Mouse (Mus musculus): ENCODE results near the gene Rab44. TPM values are rescaled to one million over a fixed set of nuclear protein-coding genes. Genes with fewer than 3 reads are reported as not detected.
A peak's percentile ranks its signal among the peaks of the same experiment; 100 is the strongest.

The Rab44 gene
- polyA plus RNA-seq, 1 experiment from 2014 or later = 0.26 TPM

DNA sequence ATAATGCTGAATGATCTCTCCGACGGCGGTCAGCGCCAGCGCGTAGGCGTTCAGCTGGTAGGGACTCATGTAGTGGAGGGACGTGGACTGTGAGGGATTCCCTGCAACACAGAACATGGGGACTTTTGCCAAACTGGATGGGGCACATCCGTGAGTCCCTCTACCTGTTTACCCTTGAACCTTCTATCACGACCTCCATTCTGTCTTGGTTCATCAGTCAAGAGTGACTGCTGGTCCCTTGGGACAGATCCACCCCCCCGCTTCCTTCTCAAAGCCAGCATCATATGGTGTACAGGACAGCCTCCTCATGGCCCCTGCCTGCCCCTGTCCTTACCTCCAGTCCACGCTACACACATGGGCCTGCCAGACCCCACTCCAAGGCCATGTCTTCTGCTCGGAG lies 48.4 kb downstream of the Rab44 start:
- peaks cover 11% of the 10 kb centered on the region; the same call in 1 of the 2 replicates for H3K9me3 ChIP-seq (ENCODE audit: low read length)
- WGBS = 90% methylated on average over 13 of the region's 13 CpGs
- peaks cover 32% of the 10 kb centered on the region for H3K4me1 ChIP-seq (ENCODE audit: insufficient read depth, low read length)
- no peaks in the 10 kb centered on the region for H3K27me3 ChIP-seq (ENCODE audit: insufficient read depth, low read length)
- no peak overlapping the region for H3K4me3 ChIP-seq (ENCODE audit: low read length)
- no peaks in the 10 kb centered on the region for H3K36me3 ChIP-seq (ENCODE audit: insufficient read depth, low read length)
- no peak for ATAC-seq (ENCODE audit: low FRiP score, low TSS enrichment)
- no peak overlapping the region for H3K9ac ChIP-seq (replicated peaks; ENCODE audit: low read length)
- H3K4me2 ChIP-seq (replicated peaks; ENCODE audit: low read depth, low read length) = no peak overlapping the region
- no peak overlapping the region for H3K27ac ChIP-seq (ENCODE audit: low read length)

DNA sequence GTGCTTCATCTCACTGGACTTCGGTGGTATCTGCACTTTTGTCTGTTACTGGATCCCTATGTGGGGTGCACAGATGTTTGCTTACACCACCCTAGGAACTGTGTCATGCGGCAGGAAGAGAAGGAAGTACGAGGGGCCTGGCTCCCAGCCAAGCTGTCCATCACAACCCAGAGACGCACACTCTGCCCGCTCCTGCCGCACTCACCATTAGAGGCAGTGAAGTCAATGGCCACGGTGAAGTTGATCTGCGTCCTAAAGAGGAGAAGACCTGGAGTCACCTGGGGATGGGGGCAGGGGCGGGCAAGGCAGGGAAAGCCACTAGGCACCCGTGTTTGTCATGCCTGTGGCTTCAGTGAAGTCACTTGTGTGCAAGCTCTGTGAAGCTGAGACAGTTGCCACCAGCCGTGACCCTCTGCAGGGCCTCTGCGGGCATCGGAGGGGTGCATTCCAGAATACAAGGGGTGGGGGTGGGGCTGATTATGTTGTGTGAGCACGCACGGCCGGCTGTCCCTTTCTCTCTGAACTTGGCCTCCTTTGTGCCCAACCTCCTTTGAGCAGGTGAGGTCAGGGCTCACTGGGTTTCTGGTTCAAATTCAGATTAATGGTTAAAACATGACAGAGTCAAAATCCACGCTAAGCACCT lies 50.6 kb downstream of the Rab44 start:
- Histone ChIP-seq H3K27me3 (ENCODE audit: insufficient read depth, low read length) (no peaks in the 10 kb centered on the region), H3K9me3 (ENCODE audit: low read length) (peaks cover 11% of the 10 kb centered on the region; the same call in 1 of the 2 replicates), H3K4me3 (ENCODE audit: low read length) (no peak overlapping the region), H3K27ac (ENCODE audit: low read length) (peak overlapping the region; percentile 86), H3K36me3 (ENCODE audit: insufficient read depth, low read length) (no peaks in the 10 kb centered on the region), H3K4me1 (ENCODE audit: insufficient read depth, low read length) (peaks cover 36% of the 10 kb centered on the region), H3K4me2 (replicated peaks; ENCODE audit: low read depth, low read length) (peak overlapping the region; percentile 1; the same call in 1 of the 2 replicates), H3K9ac (replicated peaks; ENCODE audit: low read length) (peak overlapping the region; percentile 33)
- peak; percentile 75 for ATAC-seq (ENCODE audit: low FRiP score, low TSS enrichment)
- 12% methylated on average over 17 of the region's 17 CpGs for WGBS

DNA sequence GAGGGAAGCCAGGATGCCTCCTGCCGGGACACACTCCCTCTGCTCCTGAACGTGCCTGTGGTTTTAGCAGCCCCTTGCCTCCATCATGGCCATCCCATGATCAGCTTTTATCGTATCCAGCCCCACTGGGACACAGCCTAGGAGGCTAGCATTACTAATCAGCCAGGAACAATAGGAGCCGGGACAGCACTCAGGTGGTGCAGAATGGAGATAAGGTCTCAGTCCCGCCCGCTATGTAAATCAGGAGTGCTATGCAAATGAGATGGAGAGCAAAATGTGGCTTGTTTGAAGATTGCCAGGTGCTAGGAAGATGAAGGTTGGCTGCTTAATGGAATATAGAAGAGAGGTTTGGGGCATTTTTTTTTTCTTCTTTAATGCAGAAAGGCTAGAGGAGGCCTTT lies 51.5 kb downstream of the Rab44 start:
- Histone ChIP-seq H3K27ac (ENCODE audit: low read length) (peak overlapping the region; percentile 86), H3K4me1 (ENCODE audit: insufficient read depth, low read length) (peaks cover 36% of the 10 kb centered on the region), H3K36me3 (ENCODE audit: insufficient read depth, low read length) (no peaks in the 10 kb centered on the region), H3K9ac (replicated peaks; ENCODE audit: low read length) (no peak overlapping the region; the same call in 1 of the 2 replicates), H3K9me3 (ENCODE audit: low read length) (peaks cover 11% of the 10 kb centered on the region; the same call in 1 of the 2 replicates), H3K4me3 (ENCODE audit: low read length) (no peak overlapping the region), H3K4me2 (replicated peaks; ENCODE audit: low read depth, low read length) (no peak overlapping the region), H3K27me3 (ENCODE audit: insufficient read depth, low read length) (no peaks in the 10 kb centered on the region)
- ATAC-seq (ENCODE audit: low FRiP score, low TSS enrichment) = no peak
- 28% methylated on average over 6 of the region's 6 CpGs for WGBS

DNA sequence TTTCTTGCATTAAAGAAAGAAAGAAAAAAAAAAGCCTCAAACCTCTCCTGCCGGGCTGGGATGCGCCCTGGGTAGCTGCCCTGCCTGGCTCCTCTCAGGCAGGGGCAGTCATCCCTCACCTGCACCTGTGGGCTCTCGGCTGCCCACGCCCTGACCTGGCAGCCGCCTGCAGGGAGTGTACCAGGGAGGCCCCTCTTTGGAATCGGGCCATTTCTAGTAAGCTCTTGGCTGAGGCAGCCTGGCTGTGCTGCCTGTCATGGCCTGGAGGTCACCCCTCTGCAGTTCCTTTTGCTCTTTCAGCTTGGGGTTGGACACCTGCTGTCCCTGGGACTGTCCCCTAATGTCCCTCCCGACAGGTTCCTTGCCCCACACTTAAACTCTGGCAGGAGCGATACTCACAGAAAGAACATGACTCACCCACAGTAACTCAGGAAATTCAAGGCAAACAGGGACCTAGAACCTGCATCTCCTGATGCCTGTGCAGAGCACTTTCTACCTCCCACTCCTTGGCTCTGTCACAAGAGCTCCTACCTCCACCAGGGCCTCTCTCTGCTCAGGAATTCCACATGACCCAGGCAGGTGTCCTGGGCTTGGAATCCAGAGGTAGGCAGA lies 52.1 kb downstream of the Rab44 start:
- Histone ChIP-seq H3K4me1 (ENCODE audit: insufficient read depth, low read length) (peaks cover 41% of the 10 kb centered on the region), H3K36me3 (ENCODE audit: insufficient read depth, low read length) (no peaks in the 10 kb centered on the region), H3K9me3 (ENCODE audit: low read length) (peaks cover 9% of the 10 kb centered on the region; the same call in 1 of the 2 replicates), H3K4me2 (replicated peaks; ENCODE audit: low read depth, low read length) (no peak overlapping the region), H3K27ac (ENCODE audit: low read length) (peak overlapping the region; percentile 86), H3K4me3 (ENCODE audit: low read length) (no peak overlapping the region), H3K9ac (replicated peaks; ENCODE audit: low read length) (no peak overlapping the region), H3K27me3 (ENCODE audit: insufficient read depth, low read length) (no peaks in the 10 kb centered on the region)
- no peak for ATAC-seq (ENCODE audit: low FRiP score, low TSS enrichment)
- WGBS = 40% methylated on average over 8 of the region's 8 CpGs

DNA sequence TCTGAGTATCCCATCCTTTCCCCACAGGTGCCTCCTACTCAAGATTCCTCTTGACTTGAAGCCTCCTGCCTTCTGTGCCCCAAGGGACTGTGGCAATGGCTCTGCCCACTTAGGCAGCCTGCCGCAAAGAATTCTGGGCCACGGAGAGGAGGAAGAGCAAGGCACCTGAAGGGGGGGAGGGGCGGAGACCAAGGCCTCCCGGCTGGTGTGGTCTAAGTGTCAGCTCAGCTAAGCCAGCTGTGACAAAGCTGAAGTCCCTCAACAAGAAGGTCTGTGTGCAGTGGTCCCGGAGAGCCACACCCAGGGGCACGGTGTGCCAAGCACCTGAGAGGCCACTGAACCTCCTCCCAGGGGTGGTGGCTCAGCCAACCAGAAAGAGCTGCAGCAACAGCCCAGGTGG lies 53.4 kb downstream of the Rab44 start:
- ATAC-seq (ENCODE audit: low FRiP score, low TSS enrichment) = peak; percentile 3; the same call in 1 of the 2 replicates
- 53% methylated on average over 6 of the region's 6 CpGs for WGBS
- H3K4me3 ChIP-seq (ENCODE audit: low read length) = no peak overlapping the region
- H3K27me3 ChIP-seq (ENCODE audit: insufficient read depth, low read length) = no peaks in the 10 kb centered on the region
- H3K36me3 ChIP-seq (ENCODE audit: insufficient read depth, low read length) = no peaks in the 10 kb centered on the region
- H3K4me1 ChIP-seq (ENCODE audit: insufficient read depth, low read length) = peaks cover 42% of the 10 kb centered on the region
- H3K27ac ChIP-seq (ENCODE audit: low read length) = peak overlapping the region; percentile 86
- no peak overlapping the region for H3K4me2 ChIP-seq (replicated peaks; ENCODE audit: low read depth, low read length)
- 0 out of 2 replicates have a peak overlapping the region, but pooled peaks have one; percentile 4 for H3K9ac ChIP-seq (replicated peaks; ENCODE audit: low read length)
- no peaks in the 10 kb centered on the region for H3K9me3 ChIP-seq (ENCODE audit: low read length)

DNA sequence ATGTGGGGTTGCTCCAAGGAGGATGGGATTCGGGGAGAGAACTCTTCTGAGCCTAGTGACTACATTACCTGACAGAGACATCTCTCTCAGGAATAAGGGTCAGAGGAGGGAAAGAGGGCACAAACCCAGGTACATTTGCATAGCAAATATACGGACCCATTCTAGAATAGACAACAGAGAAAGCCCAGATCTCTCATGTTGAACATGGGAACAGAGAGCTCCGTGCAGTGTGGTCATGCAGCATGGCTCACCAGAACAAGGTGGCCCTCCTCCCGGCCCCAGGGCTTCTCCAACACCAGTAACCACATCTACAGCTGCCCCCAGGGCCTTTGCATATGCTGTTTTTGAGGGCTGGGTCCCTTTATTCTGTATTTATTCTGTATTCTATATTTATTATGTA lies 54.5 kb downstream of the Rab44 start:
- Histone ChIP-seq H3K27me3 (ENCODE audit: insufficient read depth, low read length) (no peaks in the 10 kb centered on the region), H3K9ac (replicated peaks; ENCODE audit: low read length) (no peak overlapping the region), H3K4me1 (ENCODE audit: insufficient read depth, low read length) (peaks cover 42% of the 10 kb centered on the region), H3K4me2 (replicated peaks; ENCODE audit: low read depth, low read length) (no peak overlapping the region), H3K4me3 (ENCODE audit: low read length) (no peak overlapping the region), H3K9me3 (ENCODE audit: low read length) (no peaks in the 10 kb centered on the region), H3K27ac (ENCODE audit: low read length) (no peak overlapping the region), H3K36me3 (ENCODE audit: insufficient read depth, low read length) (no peaks in the 10 kb centered on the region)
- 88% methylated on average over 4 of the region's 4 CpGs for WGBS
- no peak for ATAC-seq (ENCODE audit: low FRiP score, low TSS enrichment)

DNA sequence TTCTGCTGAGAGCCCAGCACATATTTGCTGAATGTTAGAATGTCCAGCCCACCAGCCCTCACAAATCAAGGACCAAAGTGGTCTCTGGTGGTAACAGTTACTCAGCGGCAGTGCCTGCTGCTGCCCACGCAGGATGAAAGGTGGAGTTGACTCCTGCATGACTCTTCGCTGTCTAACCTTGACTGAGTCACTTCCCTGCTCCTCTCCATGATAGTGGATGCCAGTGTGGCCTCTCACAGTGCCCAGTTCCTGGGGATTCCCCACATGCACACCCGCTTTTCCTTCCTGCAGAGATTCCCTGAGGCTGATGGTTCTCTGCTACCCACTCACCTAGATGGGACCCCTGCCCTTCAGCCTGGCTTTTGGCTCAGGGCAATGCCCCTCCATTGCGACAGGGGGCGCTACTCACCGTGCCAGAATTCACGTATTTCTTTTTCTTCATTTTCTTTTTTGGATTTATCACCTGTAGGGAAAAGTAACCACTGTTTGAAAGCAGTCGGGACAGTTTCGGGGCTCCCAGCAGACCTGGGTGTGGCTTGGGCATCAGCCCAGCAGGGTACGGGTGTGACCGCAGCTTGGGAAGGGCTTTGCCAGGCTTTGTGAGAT lies 55.2 kb downstream of the Rab44 start:
- Histone ChIP-seq H3K9ac (replicated peaks; ENCODE audit: low read length) (no peak overlapping the region), H3K4me2 (replicated peaks; ENCODE audit: low read depth, low read length) (no peak overlapping the region), H3K27ac (ENCODE audit: low read length) (no peak overlapping the region), H3K27me3 (ENCODE audit: insufficient read depth, low read length) (no peaks in the 10 kb centered on the region), H3K4me1 (ENCODE audit: insufficient read depth, low read length) (peaks cover 41% of the 10 kb centered on the region), H3K4me3 (ENCODE audit: low read length) (no peak overlapping the region), H3K36me3 (ENCODE audit: insufficient read depth, low read length) (no peaks in the 10 kb centered on the region), H3K9me3 (ENCODE audit: low read length) (no peaks in the 10 kb centered on the region)
- 77% methylated on average over 12 of the region's 12 CpGs for WGBS
- ATAC-seq (ENCODE audit: low FRiP score, low TSS enrichment) = no peak

DNA sequence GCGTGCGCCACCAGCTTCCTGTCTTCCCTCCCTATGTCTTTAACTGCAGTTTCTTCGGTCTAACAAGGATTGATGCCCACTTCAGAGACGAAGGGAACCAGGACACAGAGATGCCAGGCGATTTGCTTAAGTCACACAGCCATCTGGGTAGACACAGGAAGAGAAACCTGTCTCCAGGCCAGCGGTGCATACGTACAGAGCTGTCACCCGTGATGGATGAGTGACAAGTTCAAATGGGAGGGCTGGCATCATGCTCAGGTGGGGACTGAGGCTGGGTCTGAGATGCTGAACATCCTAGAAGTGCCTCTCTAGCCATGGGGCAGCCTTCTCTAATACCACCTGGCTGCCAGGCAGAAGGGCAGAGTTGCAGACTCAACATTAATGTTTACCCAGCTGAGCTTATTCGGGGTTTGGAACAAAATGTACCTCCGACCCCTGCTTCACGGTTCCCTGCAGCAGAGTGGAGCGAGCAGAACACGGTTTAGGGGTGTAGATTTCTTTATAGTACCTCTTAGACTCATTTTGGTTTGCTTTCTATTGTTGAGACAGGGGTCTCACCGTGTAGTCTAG lies 56.6 kb downstream of the Rab44 start:
- H3K4me3 ChIP-seq (ENCODE audit: low read length) = no peak overlapping the region
- H3K9ac ChIP-seq (replicated peaks; ENCODE audit: low read length) = 0 out of 2 replicates have a peak overlapping the region, but pooled peaks have one; percentile 3
- no peaks in the 10 kb centered on the region for H3K9me3 ChIP-seq (ENCODE audit: low read length)
- H3K4me1 ChIP-seq (ENCODE audit: insufficient read depth, low read length) = peaks cover 27% of the 10 kb centered on the region
- H3K27me3 ChIP-seq (ENCODE audit: insufficient read depth, low read length) = no peaks in the 10 kb centered on the region
- H3K36me3 ChIP-seq (ENCODE audit: insufficient read depth, low read length) = no peaks in the 10 kb centered on the region
- 0 out of 2 replicates have a peak overlapping the region, but pooled peaks have one; percentile 8 for H3K27ac ChIP-seq (ENCODE audit: low read length)
- ATAC-seq (ENCODE audit: low FRiP score, low TSS enrichment) = no peak
- no peak overlapping the region for H3K4me2 ChIP-seq (replicated peaks; ENCODE audit: low read depth, low read length)
- WGBS = 57% methylated on average over 14 of the region's 14 CpGs

DNA sequence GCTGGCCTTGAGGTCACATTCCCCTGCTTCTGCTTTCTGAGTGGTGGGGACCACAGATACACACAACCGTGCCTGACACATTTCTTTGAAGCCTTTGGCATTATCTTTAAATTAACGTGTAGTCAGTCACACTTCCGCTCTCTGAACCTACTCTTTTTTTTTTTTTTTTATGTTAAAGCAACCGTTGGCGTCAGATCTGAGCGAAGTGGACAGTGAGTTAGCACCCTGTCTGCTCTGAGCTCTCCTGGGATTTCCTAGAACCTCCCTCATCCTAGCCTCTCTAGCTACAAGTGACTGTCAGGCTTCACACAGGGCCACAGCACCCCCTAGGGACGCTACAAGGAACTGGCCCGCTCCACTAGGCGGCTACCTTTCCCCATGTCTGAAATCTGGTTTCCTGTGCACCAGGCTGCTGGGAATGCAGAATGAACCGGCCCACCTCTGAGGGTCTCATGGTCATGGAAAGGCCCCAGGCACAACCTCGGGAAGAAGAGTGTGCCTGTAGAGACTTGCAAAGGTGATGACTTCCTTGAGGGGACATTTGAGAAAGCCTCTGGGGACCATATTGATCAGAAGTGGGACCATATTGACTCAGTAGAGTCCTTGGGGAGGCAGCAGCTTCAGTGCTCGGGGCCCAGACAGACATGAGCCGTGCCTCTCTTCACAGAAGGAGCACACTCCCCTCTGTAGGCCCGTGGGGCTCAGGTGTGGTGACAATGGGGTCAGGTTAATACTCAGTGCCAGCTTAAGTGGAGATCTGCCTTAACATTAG lies 57.2 kb downstream of the Rab44 start:
- H3K4me3 ChIP-seq (ENCODE audit: low read length) = no peak overlapping the region
- H3K36me3 ChIP-seq (ENCODE audit: insufficient read depth, low read length) = no peaks in the 10 kb centered on the region
- WGBS = 20% methylated on average over 14 of the region's 14 CpGs
- no peaks in the 10 kb centered on the region for H3K27me3 ChIP-seq (ENCODE audit: insufficient read depth, low read length)
- 0 out of 2 replicates have a peak overlapping the region, but pooled peaks have one; percentile 3 for H3K9ac ChIP-seq (replicated peaks; ENCODE audit: low read length)
- H3K9me3 ChIP-seq (ENCODE audit: low read length) = no peaks in the 10 kb centered on the region
- H3K4me1 ChIP-seq (ENCODE audit: insufficient read depth, low read length) = peaks cover 23% of the 10 kb centered on the region
- H3K27ac ChIP-seq (ENCODE audit: low read length) = 0 out of 2 replicates have a peak overlapping the region, but pooled peaks have one; percentile 8
- no peak overlapping the region for H3K4me2 ChIP-seq (replicated peaks; ENCODE audit: low read depth, low read length)
- ATAC-seq (ENCODE audit: low FRiP score, low TSS enrichment) = peak; percentile 70; the same call in 1 of the 2 replicates
